Mouse (Mus musculus): ENCODE measurements around the gene Jmy.

- TF ChIP-seq CTCF (IDR thresholded peaks at IDR 0.05; ENCODE audit: insufficient read depth, low read depth, low read length) (no peak), POLR2A (IDR thresholded peaks at IDR 0.05; ENCODE audit: insufficient read depth, low read depth, low read length) (no peak)
Observed at GRCm38 (mm10) chr13:93385147-93385546, 114.5 kb downstream of the Jmy start.
